Mouse (Mus musculus) cerebellum, adult (tissue): ENCODE data around the gene Gm37240.
"Not testable (repeated sequence)": the region's sequence is repeated elsewhere in the genome, so short reads cannot be mapped to it uniquely, and the experiment has no call there.

Experiments used
- ATAC-seq: cut with Nextera tagmentation; 2 replicates; pipeline ENCODE4 v1.9.2; 2017; ENCODE audit warnings: mild to moderate bottlenecking, moderate library complexity, mixed read lengths; ENCODE audit not compliant: insufficient number of reproducible peaks, low FRiP score, low TSS enrichment

Gene Gm37240

GRCm38 (mm10) chr3:84580716-84581115 lies 1306.6 kb downstream of the Gm37240 start:
- no peak for ATAC-seq

GRCm38 (mm10) chr3:84570501-84570900 lies 1316.8 kb downstream of the Gm37240 start:
- ATAC-seq, result no peak

- ATAC-seq, result no peak
Measured at GRCm38 (mm10) chr3:84569587-84569986, 1317.7 kb downstream of the Gm37240 start.

- no peak for ATAC-seq
Measured at GRCm38 (mm10) chr3:84568540-84568939, 1318.8 kb downstream of the Gm37240 start.

- ATAC-seq, result no peak
Measured at GRCm38 (mm10) chr3:84563415-84563814, 1323.9 kb downstream of the Gm37240 start.

- ATAC-seq, result not testable (repeated sequence)
Measured at GRCm38 (mm10) chr3:84562911-84563310, 1324.4 kb downstream of the Gm37240 start.

GRCm38 (mm10) chr3:84558301-84558700 lies 1329.0 kb downstream of the Gm37240 start:
- no peak for ATAC-seq

GRCm38 (mm10) chr3:84555780-84556179 lies 1331.5 kb downstream of the Gm37240 start:
- ATAC-seq, result no peak

- no peak for ATAC-seq
Measured at GRCm38 (mm10) chr3:84547177-84547576, 1340.1 kb downstream of the Gm37240 start.

- not testable (repeated sequence) for ATAC-seq
Measured at GRCm38 (mm10) chr3:84542450-84542849, 1344.9 kb downstream of the Gm37240 start.

- ATAC-seq, result no peak
Measured at GRCm38 (mm10) chr3:84541881-84542280, 1345.4 kb downstream of the Gm37240 start.

GRCm38 (mm10) chr3:84540640-84541039 lies 1346.7 kb downstream of the Gm37240 start:
- ATAC-seq, result no peak

GRCm38 (mm10) chr3:84536987-84537386 lies 1350.3 kb downstream of the Gm37240 start:
- no peak for ATAC-seq

GRCm38 (mm10) chr3:84533227-84533626 lies 1354.1 kb downstream of the Gm37240 start:
- no peak for ATAC-seq

GRCm38 (mm10) chr3:84529021-84529420 lies 1358.3 kb downstream of the Gm37240 start:
- peak; percentile 70 for ATAC-seq

- ATAC-seq, result peak; percentile 61; the same call in 1 of the 2 replicates
Measured at GRCm38 (mm10) chr3:84524952-84525351, 1362.4 kb downstream of the Gm37240 start.

GRCm38 (mm10) chr3:84516163-84516562 lies 1371.2 kb downstream of the Gm37240 start:
- ATAC-seq, result no peak

- no peak for ATAC-seq
Measured at GRCm38 (mm10) chr3:84512774-84513515, 1374.4 kb downstream of the Gm37240 start.

GRCm38 (mm10) chr3:84505193-84505592 lies 1382.1 kb downstream of the Gm37240 start:
- ATAC-seq, result no peak

- ATAC-seq, result no peak
Measured at GRCm38 (mm10) chr3:84504291-84504690, 1383.0 kb downstream of the Gm37240 start.

GRCm38 (mm10) chr3:84502101-84502500 lies 1385.2 kb downstream of the Gm37240 start:
- ATAC-seq, result no peak

GRCm38 (mm10) chr3:84500491-84500890 lies 1386.8 kb downstream of the Gm37240 start:
- no peak for ATAC-seq
